Mouse (Mus musculus) ES-Bruce4 (cell line): ENCODE data around the gene Mdc1.

Experiments used
- CTCF ChIP-seq: IDR thresholded peaks from one replicate; pipeline ENCODE4 v1.8.1; 2011; ENCODE audit warnings: low read depth, low read length
- EP300 ChIP-seq: IDR thresholded peaks from 2 replicates; pipeline ENCODE4 v1.6.1; 2011; ENCODE audit warnings: low read depth, low read length; ENCODE audit not compliant: insufficient read depth
- POLR2A ChIP-seq: IDR thresholded peaks from one replicate; pipeline ENCODE4 v1.8.1; 2011; ENCODE audit warnings: low read length; ENCODE audit not compliant: insufficient read depth

GRCm38 (mm10) chr17:35795656-35796055, 45.7 kb upstream of the Mdc1 start:
- no peak for TF ChIP-seq POLR2A
- TF ChIP-seq EP300 = no peak
- TF ChIP-seq CTCF = no peak
